Mouse (Mus musculus) duodenum, adult 2 months (tissue): ENCODE data around the gene Teddm1a. TPM values are rescaled to one million over a fixed set of nuclear protein-coding genes. Genes with fewer than 3 reads are reported as not detected.

ENCODE experiments used
- polyA plus RNA-seq: library from polyadenylated mRNA; depleted of rRNA; stranded (reverse); fragments of >200 nt; gene quantifications from 2 replicates; pipeline ENCODE4 v1.2.3, GENCODE M21; 2012; ENCODE audit warnings: low replicate concordance; rRNA removed

Teddm1a gene
- polyA plus RNA-seq = not detected in 2 replicates

DNA sequence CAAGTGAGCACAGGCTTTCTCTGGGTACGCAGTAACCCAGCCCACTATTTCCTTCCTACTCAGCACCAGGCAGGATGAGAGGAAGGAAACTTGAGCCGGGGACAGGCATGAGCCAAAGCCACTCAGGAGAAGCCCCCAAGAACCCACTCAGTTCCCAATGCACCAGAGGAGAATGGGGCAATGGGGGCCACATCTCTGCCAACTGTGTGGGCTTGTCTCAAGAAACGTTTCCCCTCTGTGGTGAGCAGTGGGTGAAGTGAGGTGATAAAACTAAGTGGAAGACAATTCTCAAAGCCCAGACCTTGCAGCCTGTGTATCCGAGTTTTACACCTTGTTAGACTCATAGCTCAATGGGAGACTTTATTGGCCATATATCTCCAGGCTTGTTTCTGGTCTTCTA is at the start of gene Teddm1a:
Gene Teddm1a (plus strand): TSS at position 301 of the 400 bp plus-strand sequence.

DNA sequence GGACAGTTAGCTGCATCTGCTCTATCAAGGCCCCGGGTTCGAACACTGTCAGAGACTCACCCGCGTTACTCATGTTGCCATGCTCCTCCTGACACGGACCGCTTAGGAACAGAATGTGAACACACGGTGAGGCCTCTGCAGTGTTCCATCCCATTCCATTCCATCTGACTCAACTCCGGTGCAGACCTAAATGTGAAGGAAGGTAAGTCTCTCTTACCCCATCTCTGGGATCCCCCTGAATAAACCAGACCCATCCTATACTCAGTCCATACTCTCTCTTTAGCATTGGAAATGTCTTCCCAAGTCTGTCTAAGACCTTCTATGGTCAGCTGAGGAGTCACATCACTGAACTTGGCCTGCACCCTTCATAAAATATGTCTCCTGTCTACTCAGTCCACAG is 47.5 kb upstream of the Teddm1a start, which contains the start of gene Rgsl1:
Gene Rgsl1 (minus strand): TSS at position 101 of the 400 bp plus-strand sequence.

DNA sequence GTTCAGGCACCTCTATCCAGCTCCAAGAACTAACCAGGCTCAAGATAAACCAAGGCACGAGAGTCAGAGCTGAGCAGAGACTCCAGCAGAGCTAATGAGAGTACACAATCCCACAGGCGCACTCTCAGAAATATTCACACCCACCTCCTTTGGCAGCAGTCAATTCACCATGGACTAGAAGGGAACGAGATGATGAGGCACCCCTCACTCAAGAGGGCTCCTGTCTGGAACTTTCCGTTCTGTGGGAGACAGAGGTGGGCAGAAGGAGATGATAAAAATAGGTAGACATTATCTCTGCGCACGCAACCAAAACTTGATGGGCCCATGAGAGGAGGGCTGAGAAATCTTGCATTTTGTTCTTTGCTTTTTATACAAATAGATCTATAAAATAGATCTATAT is 17.5 kb upstream of the Teddm1a start, which contains the start of gene Teddm1b:
Gene Teddm1b (plus strand): TSS at position 301 of the 400 bp plus-strand sequence.

DNA sequence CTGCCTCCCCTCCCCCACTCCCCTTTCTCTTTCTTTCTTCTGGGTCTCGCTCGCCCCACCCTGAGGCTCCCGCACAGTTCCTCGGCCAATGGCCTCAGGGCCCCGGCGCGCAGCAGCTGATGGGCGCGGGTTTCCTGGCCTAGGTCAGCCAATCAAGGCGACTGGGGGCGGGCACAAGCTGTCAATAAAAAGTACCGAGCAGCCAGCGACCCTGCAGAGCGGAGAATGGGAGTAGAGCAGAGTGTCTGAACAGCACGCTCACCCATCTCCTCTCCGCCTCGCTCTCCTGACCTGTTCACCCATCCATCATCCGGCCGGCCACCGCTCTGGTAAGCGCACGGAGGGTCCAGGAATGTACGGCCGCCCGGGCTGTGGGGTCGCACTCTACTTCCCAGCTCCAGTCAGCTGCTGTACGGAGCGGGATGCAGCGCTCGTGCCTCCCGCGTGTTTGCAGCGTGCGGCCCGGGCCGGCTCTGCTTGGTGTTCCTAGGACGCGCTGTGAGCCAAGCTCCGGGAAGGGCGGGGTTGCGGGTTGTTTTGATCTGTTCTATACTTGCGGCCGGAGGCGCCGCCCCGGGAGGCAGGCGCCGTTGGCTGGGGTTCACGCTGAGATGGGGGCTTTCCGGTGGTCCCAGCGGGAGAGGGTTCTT is 8.3 kb downstream of the Teddm1a start, which contains the start of the genes Glul and Teddm2:
Gene Glul (plus strand): TSS at position 214 of the 650 bp plus-strand sequence.
Gene Teddm2 (minus strand): TSS at position 498 of the 650 bp plus-strand sequence.

Other genes starting within 250 kb of the Teddm1a start
- 0.02 TPM in 2 replicates for gene Rgs8, start 238.7 kb upstream of the Teddm1a start, polyA plus RNA-seq
- 0.41 and 0.45 TPM in 2 replicates for gene Rgs16, start 151.4 kb upstream of the Teddm1a start, polyA plus RNA-seq
- gene Rnasel, start 142.3 kb upstream of the Teddm1a start, polyA plus RNA-seq = 5.3 and 5.6 TPM in 2 replicates
- gene Rgsl1, start 47.6 kb upstream of the Teddm1a start, polyA plus RNA-seq = not detected in 2 replicates
- gene Teddm1b, start 17.4 kb upstream of the Teddm1a start, polyA plus RNA-seq = not detected in 2 replicates
- 14.1 and 24.9 TPM in 2 replicates for gene Glul, start 8.2 kb downstream of the Teddm1a start, polyA plus RNA-seq
- gene Teddm2, start 8.5 kb downstream of the Teddm1a start, polyA plus RNA-seq = 0.06 TPM in 1 of 2 replicates, not detected in the other